Mouse (Mus musculus) ES-Bruce4 (cell line): Measurements from ENCODE around the gene Hist2h3c1.

Experiments used
- CTCF ChIP-seq: IDR thresholded peaks from one replicate; pipeline ENCODE4 v1.8.1; 2011; ENCODE audit warnings: low read depth, low read length
- POLR2A ChIP-seq: IDR thresholded peaks from one replicate; pipeline ENCODE4 v1.8.1; 2011; ENCODE audit warnings: low read length; ENCODE audit not compliant: insufficient read depth

GRCm38 (mm10) chr3:96292641-96293040 lies 46.2 kb downstream of the Hist2h3c1 start:
- TF ChIP-seq POLR2A, result no peak
- TF ChIP-seq CTCF, result no peak
